Mouse (Mus musculus) midbrain, postnatal 0 days (tissue): ENCODE measurements around the gene Ltbp1. TPM values are rescaled to one million over a fixed set of nuclear protein-coding genes. Genes with fewer than 3 reads are reported as not detected.

Source experiments
- ATAC-seq: fragments of 200-750 bp; cut with Nextera tagmentation; 2 replicates; pipeline ENCODE4 v1.8.0; 2017; ENCODE audit warnings: moderate number of reproducible peaks, mild to moderate bottlenecking, moderate TSS enrichment, moderate library complexity; ENCODE audit not compliant: low FRiP score
- DNase-seq: peaks from one replicate; pipeline ENCODE4 v3.0.0-alpha.2; 2015; ENCODE audit warnings: low spot score
- H3K27ac ChIP-seq: fragments of 300-500 bp; sonication (generic); 2 replicates; pipeline ENCODE4 v1.5.1; 2014; ENCODE audit warnings: low read depth, mild to moderate bottlenecking, low read length, mixed read lengths
- H3K27me3 ChIP-seq: fragments of 300-500 bp; sonication (generic); 2 replicates; pipeline ENCODE4 v1.6.1; 2014; ENCODE audit warnings: low read length, control low read depth, mixed read lengths; ENCODE audit not compliant: insufficient read depth
- H3K36me3 ChIP-seq: fragments of 300-500 bp; sonication (generic); 2 replicates; pipeline ENCODE4 v1.6.1; 2014; ENCODE audit warnings: low read length, control low read depth, mixed read lengths; ENCODE audit not compliant: insufficient read depth
- H3K4me1 ChIP-seq: fragments of 300-500 bp; sonication (generic); 2 replicates; pipeline ENCODE4 v1.6.1; 2014; ENCODE audit warnings: mild to moderate bottlenecking, control low read depth, antibody characterized with exemption, low read length, mixed read lengths; ENCODE audit not compliant: insufficient read depth
- H3K4me2 ChIP-seq: fragments of 300-500 bp; sonication (generic); 2 replicates; pipeline ENCODE4 v1.6.1; 2014; ENCODE audit warnings: low read depth, mild to moderate bottlenecking, low read length, mixed read lengths; ENCODE audit not compliant: poor library complexity, severe bottlenecking
- H3K4me3 ChIP-seq: fragments of 300-500 bp; sonication (generic); 2 replicates; pipeline ENCODE4 v1.5.1; 2014; ENCODE audit warnings: low read depth, mild to moderate bottlenecking, low read length, moderate library complexity
- H3K9ac ChIP-seq: fragments of 300-500 bp; sonication (generic); replicated peaks from 2 replicates; pipeline ENCODE4 v1.6.1; 2014; ENCODE audit warnings: mild to moderate bottlenecking, low read length, moderate library complexity, mixed read lengths; ENCODE audit not compliant: poor library complexity, severe bottlenecking
- H3K9me3 ChIP-seq: fragments of 300-500 bp; sonication (generic); 2 replicates; pipeline ENCODE4 v1.6.1; 2016; ENCODE audit warnings: low read length, control low read depth
- CTCF ChIP-seq: IDR thresholded peaks from 2 replicates; pipeline ENCODE4 v1.5.1; 2016; ENCODE audit warnings: antibody characterized with exemption, mild to moderate bottlenecking
- WGBS: fragments of 180-500 bp; shearing (Covaris S2); extraction: QIAGEN DNeasy Blood & Tissue Kit; methylation state at CpG from one replicate; pipeline ENCODE4 v1.1.7; 2014; 5-methylcytosine and 5-hydroxymethylcytosine counted together
- polyA plus RNA-seq: library from polyadenylated mRNA; unstranded; fragments of >200 nt; fragmentation: Nextera tagmentation; extraction: Ambion mirVana; gene quantifications from 2 replicates; pipeline ENCODE4 v1.2.1, GENCODE M21; 2015
- total RNA-seq: library from RNA; depleted of rRNA; stranded (reverse); fragments of >200 nt; gene quantifications from 2 replicates; pipeline ENCODE4 v1.2.3, GENCODE M21; 2014

Ltbp1 gene
- total and polyA plus RNA-seq, 2 experiments from 2014 or later, result 0.89 to 3.0 TPM

- no peak for ATAC-seq
- no peaks in the 10 kb centered on the region for H3K27me3 ChIP-seq
- 85% methylated on average over 3 of the region's 3 CpGs for WGBS
- no peak overlapping the region for H3K4me3 ChIP-seq
- H3K36me3 ChIP-seq, result no peaks in the 10 kb centered on the region
- no peak for TF ChIP-seq CTCF
- no peak for DNase-seq
- H3K4me2 ChIP-seq, result no peak overlapping the region
- H3K27ac ChIP-seq, result no peak overlapping the region
- no peaks in the 10 kb centered on the region for H3K9me3 ChIP-seq
- H3K4me1 ChIP-seq, result no peaks in the 10 kb centered on the region
- no peak overlapping the region for H3K9ac ChIP-seq
Measured at GRCm38 (mm10) chr17:75416861-75417260, 411.5 kb downstream of the Ltbp1 start.

GRCm38 (mm10) chr17:75434152-75434551 lies 428.8 kb downstream of the Ltbp1 start:
- DNase-seq, result no peak
- H3K4me2 ChIP-seq, result no peak overlapping the region
- no peaks in the 10 kb centered on the region for H3K4me1 ChIP-seq
- H3K4me3 ChIP-seq, result no peak overlapping the region
- no peak for TF ChIP-seq CTCF
- no peaks in the 10 kb centered on the region for H3K36me3 ChIP-seq
- H3K9me3 ChIP-seq, result no peaks in the 10 kb centered on the region
- no peak overlapping the region for H3K27ac ChIP-seq
- WGBS, result 92% methylated on average over 2 of the region's 2 CpGs
- H3K9ac ChIP-seq, result no peak overlapping the region
- ATAC-seq, result no peak
- H3K27me3 ChIP-seq, result no peaks in the 10 kb centered on the region

DNA sequence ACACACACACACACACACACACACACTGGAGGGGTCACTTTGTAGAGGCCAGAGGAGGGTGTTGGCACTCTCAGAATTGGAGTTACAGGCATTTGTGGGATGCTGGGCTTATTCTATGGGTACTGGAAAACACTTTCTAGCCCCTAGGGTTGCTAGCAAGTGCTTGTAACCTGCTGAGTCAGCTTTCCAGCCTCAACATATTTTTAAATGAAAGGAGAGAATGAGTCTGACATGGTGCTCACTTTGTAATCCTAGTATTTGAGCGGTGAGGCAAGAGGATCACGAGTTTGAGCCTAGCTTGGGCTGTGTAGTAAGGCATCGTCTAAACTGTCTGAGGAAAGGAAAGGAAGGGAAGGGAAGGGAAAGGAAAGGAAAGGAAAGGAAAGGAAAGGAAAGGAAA lies 429.5 kb downstream of the Ltbp1 start:
- Histone ChIP-seq H3K4me1 (no peaks in the 10 kb centered on the region), H3K4me2 (no peak overlapping the region), H3K36me3 (no peaks in the 10 kb centered on the region), H3K4me3 (no peak overlapping the region), H3K9me3 (no peaks in the 10 kb centered on the region), H3K27ac (no peak overlapping the region), H3K9ac (no peak overlapping the region), H3K27me3 (no peaks in the 10 kb centered on the region)
- no peak for DNase-seq
- 82% methylated on average over 3 of the region's 3 CpGs for WGBS
- no peak for ATAC-seq
- TF ChIP-seq CTCF, result no peak

DNA sequence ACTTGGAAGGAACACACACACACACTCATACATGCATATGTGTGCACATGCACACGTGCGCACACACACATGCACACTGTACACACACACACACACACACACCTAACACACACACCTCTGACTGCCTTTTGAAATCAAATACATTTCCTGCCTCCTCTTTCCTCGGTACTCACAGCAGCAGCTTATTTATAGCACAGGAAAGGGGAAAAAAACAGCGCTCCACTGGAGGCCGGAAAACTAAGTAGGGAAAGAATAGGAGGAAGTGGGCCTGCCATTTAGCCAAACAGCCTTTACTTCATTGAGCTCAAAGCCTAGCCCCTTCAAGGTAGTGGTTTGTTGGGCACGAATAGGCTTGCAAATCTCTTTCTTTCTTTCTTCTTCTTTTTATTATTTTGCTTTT lies 430.2 kb downstream of the Ltbp1 start, which contains the start of gene Rasgrp3:
Gene Rasgrp3, plus strand, starts transcription at position 298 of the 400 bp plus-strand sequence.
- TF ChIP-seq CTCF, result no peak
- H3K9me3 ChIP-seq, result no peaks in the 10 kb centered on the region
- peak within 1 kb of the TSS; percentile 5; the same call in 1 of the 2 replicates for H3K4me3 ChIP-seq
- ATAC-seq (no peak), DNase-seq (no peak)
- H3K27ac ChIP-seq, result no peak within 1 kb of the TSS
- no peak within 1 kb of the TSS for H3K4me2 ChIP-seq
- no peaks in the 10 kb centered on the region for H3K4me1 ChIP-seq
- WGBS, result 71% methylated on average over 6 of the region's 6 CpGs
- H3K36me3 ChIP-seq, result no peaks in the 10 kb centered on the region
- no peak within 1 kb of the TSS for H3K9ac ChIP-seq
- no peaks in the 10 kb centered on the region for H3K27me3 ChIP-seq

DNA sequence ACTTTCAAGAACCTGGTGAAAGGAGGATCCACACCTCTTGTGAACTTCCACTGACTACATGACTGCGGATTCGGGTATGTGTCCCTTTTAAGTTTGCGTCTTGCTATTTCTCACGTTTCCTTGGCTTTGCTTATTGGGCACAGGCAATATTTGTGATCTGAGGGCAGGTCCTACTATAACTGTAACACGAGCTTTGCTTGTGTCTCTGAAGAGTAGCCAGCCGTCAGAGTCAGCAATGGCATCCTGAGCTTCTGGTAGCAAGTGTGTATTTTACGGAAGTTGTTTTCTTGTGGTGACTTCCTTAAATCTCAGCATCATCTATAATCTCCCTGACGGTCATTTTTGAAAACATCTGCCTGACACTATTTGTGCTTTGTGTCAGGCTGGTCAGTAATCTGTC lies 430.7 kb downstream of the Ltbp1 start:
- no peak overlapping the region for H3K27ac ChIP-seq
- WGBS, result 83% methylated on average over 8 of the region's 8 CpGs
- H3K9ac ChIP-seq, result no peak overlapping the region
- no peaks in the 10 kb centered on the region for H3K27me3 ChIP-seq
- no peaks in the 10 kb centered on the region for H3K36me3 ChIP-seq
- no peaks in the 10 kb centered on the region for H3K4me1 ChIP-seq
- no peak overlapping the region for H3K4me2 ChIP-seq
- ATAC-seq (no peak), DNase-seq (no peak)
- no peak for TF ChIP-seq CTCF
- H3K9me3 ChIP-seq, result no peaks in the 10 kb centered on the region
- 0 out of 2 replicates have a peak overlapping the region, but pooled peaks have one; percentile 2 for H3K4me3 ChIP-seq

GRCm38 (mm10) chr17:75436819-75437218 lies 431.5 kb downstream of the Ltbp1 start:
- no peak overlapping the region for H3K4me2 ChIP-seq
- H3K27me3 ChIP-seq, result no peaks in the 10 kb centered on the region
- no peak overlapping the region for H3K27ac ChIP-seq
- DNase-seq, result no peak
- no peaks in the 10 kb centered on the region for H3K36me3 ChIP-seq
- no peak for ATAC-seq
- no peak overlapping the region for H3K9ac ChIP-seq
- peak overlapping the region; percentile 5; the same call in 1 of the 2 replicates for H3K4me3 ChIP-seq
- no peaks in the 10 kb centered on the region for H3K9me3 ChIP-seq
- 85% methylated on average over 6 of the region's 6 CpGs for WGBS
- no peaks in the 10 kb centered on the region for H3K4me1 ChIP-seq
- no peak for TF ChIP-seq CTCF
